Mouse (Mus musculus): ENCODE data around the gene Ttc16. TPM values are rescaled to one million over a fixed set of nuclear protein-coding genes. Genes with fewer than 3 reads are reported as not detected.

Ttc16 gene
- polyA plus RNA-seq, 1 experiment from 2014 or later, result 0.41 TPM

- H3K4me3 ChIP-seq (replicated peaks; ENCODE audit: low read depth, low read length), result no peak overlapping the region
- no peaks in the 10 kb centered on the region for H3K4me1 ChIP-seq (ENCODE audit: control insufficient read depth, insufficient read depth, low read length)
- H3K9ac ChIP-seq (replicated peaks; ENCODE audit: low read length), result no peak overlapping the region
- no peak overlapping the region for H3K4me2 ChIP-seq (ENCODE audit: low read length)
- H3K36me3 ChIP-seq (ENCODE audit: control insufficient read depth, insufficient read depth, low read length), result no peaks in the 10 kb centered on the region
- 78% methylated on average over 6 of the region's 6 CpGs for WGBS
- no peaks in the 10 kb centered on the region for H3K27me3 ChIP-seq (ENCODE audit: control insufficient read depth, insufficient read depth, low read length)
- ATAC-seq (ENCODE audit: low FRiP score, low TSS enrichment) (no peak), DNase-seq (no peak)
- H3K27ac ChIP-seq (replicated peaks; ENCODE audit: low read depth, low read length), result no peak overlapping the region
- no peaks in the 10 kb centered on the region for H3K9me3 ChIP-seq (ENCODE audit: control insufficient read depth, low read length)
Observed at GRCm38 (mm10) chr2:32732695-32733094, 42.7 kb downstream of the Ttc16 start.

- H3K4me2 ChIP-seq (ENCODE audit: low read length), result no peak overlapping the region
- WGBS, result 70% methylated on average over 4 of the region's 4 CpGs
- H3K4me1 ChIP-seq (ENCODE audit: control insufficient read depth, insufficient read depth, low read length), result 0 out of 2 replicates have a peak, but pooled peaks cover 2% of the 10 kb centered on the region
- H3K4me3 ChIP-seq (replicated peaks; ENCODE audit: low read depth, low read length), result no peak overlapping the region
- no peaks in the 10 kb centered on the region for H3K36me3 ChIP-seq (ENCODE audit: control insufficient read depth, insufficient read depth, low read length)
- H3K9ac ChIP-seq (replicated peaks; ENCODE audit: low read length), result 0 out of 2 replicates have a peak overlapping the region, but pooled peaks have one; percentile 26
- H3K27ac ChIP-seq (replicated peaks; ENCODE audit: low read depth, low read length), result no peak overlapping the region
- no peaks in the 10 kb centered on the region for H3K27me3 ChIP-seq (ENCODE audit: control insufficient read depth, insufficient read depth, low read length)
- DNase-seq (no peak), ATAC-seq (ENCODE audit: low FRiP score, low TSS enrichment) (no peak)
- H3K9me3 ChIP-seq (ENCODE audit: control insufficient read depth, low read length), result no peaks in the 10 kb centered on the region
Observed at GRCm38 (mm10) chr2:32731911-32732310, 43.5 kb downstream of the Ttc16 start.

- DNase-seq, result no peak
Observed at GRCm38 (mm10) chr2:32730854-32731253, 44.6 kb downstream of the Ttc16 start.

GRCm38 (mm10) chr2:32729547-32729946, 45.9 kb downstream of the Ttc16 start:
- Histone ChIP-seq H3K4me1 (ENCODE audit: control insufficient read depth, insufficient read depth, low read length) (0 out of 2 replicates have a peak, but pooled peaks cover 3% of the 10 kb centered on the region), H3K27ac (replicated peaks; ENCODE audit: low read depth, low read length) (no peak overlapping the region), H3K27me3 (ENCODE audit: control insufficient read depth, insufficient read depth, low read length) (no peaks in the 10 kb centered on the region), H3K4me2 (ENCODE audit: low read length) (peak overlapping the region; percentile 15), H3K9me3 (ENCODE audit: control insufficient read depth, low read length) (no peaks in the 10 kb centered on the region), H3K9ac (replicated peaks; ENCODE audit: low read length) (no peak overlapping the region), H3K36me3 (ENCODE audit: control insufficient read depth, insufficient read depth, low read length) (no peaks in the 10 kb centered on the region), H3K4me3 (replicated peaks; ENCODE audit: low read depth, low read length) (no peak overlapping the region)
- WGBS, result 81% methylated on average over 4 of the region's 4 CpGs
- DNase-seq (no peak), ATAC-seq (ENCODE audit: low FRiP score, low TSS enrichment) (no peak)

More at GRCm38 (mm10) chr2:32730854-32731253, 44.6 kb downstream of the Ttc16 start:
- Histone ChIP-seq H3K9ac (replicated peaks; ENCODE audit: low read length) (no peak overlapping the region), H3K27me3 (ENCODE audit: control insufficient read depth, insufficient read depth, low read length) (no peaks in the 10 kb centered on the region), H3K4me2 (ENCODE audit: low read length) (no peak overlapping the region), H3K9me3 (ENCODE audit: control insufficient read depth, low read length) (no peaks in the 10 kb centered on the region), H3K36me3 (ENCODE audit: control insufficient read depth, insufficient read depth, low read length) (no peaks in the 10 kb centered on the region), H3K4me1 (ENCODE audit: control insufficient read depth, insufficient read depth, low read length) (0 out of 2 replicates have a peak, but pooled peaks cover 3% of the 10 kb centered on the region), H3K4me3 (replicated peaks; ENCODE audit: low read depth, low read length) (no peak overlapping the region), H3K27ac (replicated peaks; ENCODE audit: low read depth, low read length) (no peak overlapping the region)
- WGBS, result 68% methylated on average over 11 of the region's 11 CpGs
- no peak for ATAC-seq (ENCODE audit: low FRiP score, low TSS enrichment)

- Histone ChIP-seq H3K27me3 (ENCODE audit: control insufficient read depth, insufficient read depth, low read length) (no peaks in the 10 kb centered on the region), H3K4me3 (replicated peaks; ENCODE audit: low read depth, low read length) (no peak overlapping the region), H3K4me2 (ENCODE audit: low read length) (peak overlapping the region; percentile 19; the same call in 1 of the 2 replicates), H3K9ac (replicated peaks; ENCODE audit: low read length) (no peak overlapping the region), H3K9me3 (ENCODE audit: control insufficient read depth, low read length) (no peaks in the 10 kb centered on the region), H3K36me3 (ENCODE audit: control insufficient read depth, insufficient read depth, low read length) (no peaks in the 10 kb centered on the region), H3K27ac (replicated peaks; ENCODE audit: low read depth, low read length) (no peak overlapping the region), H3K4me1 (ENCODE audit: control insufficient read depth, insufficient read depth, low read length) (0 out of 2 replicates have a peak, but pooled peaks cover 3% of the 10 kb centered on the region)
- DNase-seq, result no peak
- no peak for ATAC-seq (ENCODE audit: low FRiP score, low TSS enrichment)
- 64% methylated on average over 7 of the region's 7 CpGs for WGBS
Observed at GRCm38 (mm10) chr2:32728463-32728862, 47.0 kb downstream of the Ttc16 start.

GRCm38 (mm10) chr2:32727435-32727834, 48.0 kb downstream of the Ttc16 start:
- under 1% methylated on average over 16 of the region's 16 CpGs for WGBS
- peak overlapping the region; percentile 51 for H3K4me2 ChIP-seq (ENCODE audit: low read length)
- peak overlapping the region; percentile 25 for H3K4me3 ChIP-seq (replicated peaks; ENCODE audit: low read depth, low read length)
- no peaks in the 10 kb centered on the region for H3K9me3 ChIP-seq (ENCODE audit: control insufficient read depth, low read length)
- DNase-seq, result peak; percentile 91
- peak; percentile 90 for ATAC-seq (ENCODE audit: low FRiP score, low TSS enrichment)
- H3K27ac ChIP-seq (replicated peaks; ENCODE audit: low read depth, low read length), result no peak overlapping the region
- H3K36me3 ChIP-seq (ENCODE audit: control insufficient read depth, insufficient read depth, low read length), result no peaks in the 10 kb centered on the region
- no peak overlapping the region for H3K9ac ChIP-seq (replicated peaks; ENCODE audit: low read length)
- H3K27me3 ChIP-seq (ENCODE audit: control insufficient read depth, insufficient read depth, low read length), result no peaks in the 10 kb centered on the region
- 0 out of 2 replicates have a peak, but pooled peaks cover 3% of the 10 kb centered on the region for H3K4me1 ChIP-seq (ENCODE audit: control insufficient read depth, insufficient read depth, low read length)

- 86% methylated on average over 16 of the region's 16 CpGs for WGBS
- ATAC-seq (ENCODE audit: low FRiP score, low TSS enrichment) (no peak), DNase-seq (no peak)
- no peaks in the 10 kb centered on the region for H3K27me3 ChIP-seq (ENCODE audit: control insufficient read depth, insufficient read depth, low read length)
- H3K27ac ChIP-seq (replicated peaks; ENCODE audit: low read depth, low read length), result no peak overlapping the region
- H3K9ac ChIP-seq (replicated peaks; ENCODE audit: low read length), result no peak overlapping the region
- no peak overlapping the region for H3K4me2 ChIP-seq (ENCODE audit: low read length)
- 0 out of 2 replicates have a peak, but pooled peaks cover 3% of the 10 kb centered on the region for H3K4me1 ChIP-seq (ENCODE audit: control insufficient read depth, insufficient read depth, low read length)
- no peak overlapping the region for H3K4me3 ChIP-seq (replicated peaks; ENCODE audit: low read depth, low read length)
- no peaks in the 10 kb centered on the region for H3K36me3 ChIP-seq (ENCODE audit: control insufficient read depth, insufficient read depth, low read length)
- no peaks in the 10 kb centered on the region for H3K9me3 ChIP-seq (ENCODE audit: control insufficient read depth, low read length)
Observed at GRCm38 (mm10) chr2:32724832-32725790, 50.3 kb downstream of the Ttc16 start.

- no peaks in the 10 kb centered on the region for H3K9me3 ChIP-seq (ENCODE audit: control insufficient read depth, low read length)
- no peaks in the 10 kb centered on the region for H3K27me3 ChIP-seq (ENCODE audit: control insufficient read depth, insufficient read depth, low read length)
- DNase-seq (no peak), ATAC-seq (ENCODE audit: low FRiP score, low TSS enrichment) (no peak)
- H3K4me3 ChIP-seq (replicated peaks; ENCODE audit: low read depth, low read length), result no peak overlapping the region
- 80% methylated on average over 4 of the region's 4 CpGs for WGBS
- H3K27ac ChIP-seq (replicated peaks; ENCODE audit: low read depth, low read length), result no peak overlapping the region
- no peaks in the 10 kb centered on the region for H3K36me3 ChIP-seq (ENCODE audit: control insufficient read depth, insufficient read depth, low read length)
- H3K4me2 ChIP-seq (ENCODE audit: low read length), result no peak overlapping the region
- H3K9ac ChIP-seq (replicated peaks; ENCODE audit: low read length), result no peak overlapping the region
- H3K4me1 ChIP-seq (ENCODE audit: control insufficient read depth, insufficient read depth, low read length), result 0 out of 2 replicates have a peak, but pooled peaks cover 3% of the 10 kb centered on the region
Observed at GRCm38 (mm10) chr2:32724149-32724548, 51.3 kb downstream of the Ttc16 start.

Measured in midbrain, embryonic 14.5 days (tissue).